Mouse (Mus musculus) hindbrain, embryonic 12.5 days (tissue): ENCODE data around the gene Ncor2. TPM values are rescaled to one million over a fixed set of nuclear protein-coding genes. Genes with fewer than 3 reads are reported as not detected.

Source experiments
- ATAC-seq: fragments of 200-750 bp; cut with Nextera tagmentation; 2 replicates; pipeline ENCODE4 v1.8.0; 2017; ENCODE audit warnings: moderate TSS enrichment; ENCODE audit not compliant: low FRiP score
- H3K27ac ChIP-seq: fragments of 300-500 bp; sonication (generic); 2 replicates; pipeline ENCODE4 v1.5.1; 2016; ENCODE audit warnings: mild to moderate bottlenecking
- H3K27me3 ChIP-seq: fragments of 300-500 bp; sonication (generic); 2 replicates; pipeline ENCODE4 v1.6.1; 2016; ENCODE audit warnings: mild to moderate bottlenecking
- H3K36me3 ChIP-seq: fragments of 300-500 bp; sonication (generic); 2 replicates; pipeline ENCODE4 v1.6.1; 2016; ENCODE audit warnings: mild to moderate bottlenecking
- H3K4me1 ChIP-seq: fragments of 300-500 bp; sonication (generic); 2 replicates; pipeline ENCODE4 v1.6.1; 2016
- H3K4me2 ChIP-seq: fragments of 300-500 bp; sonication (generic); replicated peaks from 2 replicates; pipeline ENCODE4 v1.6.1; 2016; ENCODE audit warnings: mild to moderate bottlenecking
- H3K4me3 ChIP-seq: fragments of 300-500 bp; sonication (generic); 2 replicates; pipeline ENCODE4 v1.5.1; 2016; ENCODE audit warnings: mild to moderate bottlenecking
- H3K9ac ChIP-seq: fragments of 300-500 bp; sonication (generic); 2 replicates; pipeline ENCODE4 v1.6.1; 2016; ENCODE audit warnings: mild to moderate bottlenecking, moderate library complexity
- H3K9me3 ChIP-seq: fragments of 300-500 bp; sonication (generic); replicated peaks from 2 replicates; pipeline ENCODE4 v1.6.1; 2016; ENCODE audit warnings: mild to moderate bottlenecking
- WGBS: fragments of 180-500 bp; shearing (Covaris S2); methylation state at CpG from one replicate; pipeline ENCODE4 v1.1.7; 2016; 5-methylcytosine and 5-hydroxymethylcytosine counted together
- polyA plus RNA-seq: library from polyadenylated mRNA; unstranded; fragments of >200 nt; fragmentation: Nextera tagmentation; extraction: Ambion mirVana; gene quantifications from 2 replicates; pipeline ENCODE4 v1.2.1, GENCODE M21; 2016

Ncor2 gene
- polyA plus RNA-seq, 1 experiment from 2014 or later = 31.0 TPM

DNA sequence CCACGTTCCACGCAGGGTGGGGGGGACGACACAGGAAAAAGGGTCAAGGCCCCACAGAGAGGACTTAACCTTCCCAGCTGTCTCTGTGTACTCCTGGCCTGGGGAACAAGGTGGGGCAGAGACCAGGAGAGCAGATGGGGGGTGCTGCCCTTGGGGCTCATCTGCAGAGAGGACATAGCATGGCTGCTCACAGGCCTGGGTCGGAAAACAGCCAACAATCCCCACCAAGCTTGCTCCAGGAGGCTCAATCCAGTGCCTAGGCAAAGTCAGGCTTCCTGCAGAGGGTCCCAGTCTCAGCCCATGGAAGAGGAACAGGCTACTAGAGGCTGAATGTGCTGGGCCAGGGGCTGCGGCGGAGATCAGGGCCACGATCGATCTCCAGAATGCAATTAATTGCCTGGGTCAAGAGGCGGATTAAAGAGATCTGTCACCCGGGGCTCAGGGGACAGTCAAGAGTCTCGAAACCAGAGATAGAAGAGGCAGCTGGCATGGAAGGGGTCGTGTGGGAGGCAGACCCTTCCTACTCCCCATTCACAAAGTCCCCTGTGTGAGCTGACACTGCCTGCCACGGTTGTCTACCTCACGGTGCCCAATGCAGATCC is 19.1 kb downstream of the Ncor2 start:
- Histone ChIP-seq H3K27me3 (no peaks in the 10 kb centered on the region), H3K27ac (peak overlapping the region; percentile 90), H3K9me3 (no peaks in the 10 kb centered on the region), H3K36me3 (no peaks in the 10 kb centered on the region), H3K4me1 (peaks cover 92% of the 10 kb centered on the region), H3K4me2 (peak overlapping the region; percentile 39), H3K4me3 (no peak overlapping the region), H3K9ac (peak overlapping the region; percentile 38)
- peak; percentile 5; the same call in 1 of the 2 replicates for ATAC-seq
- WGBS = 32% methylated on average over 14 of the region's 14 CpGs

GRCm38 (mm10) chr5:125159293-125159692 is 19.7 kb downstream of the Ncor2 start:
- Histone ChIP-seq H3K27ac (peak overlapping the region; percentile 90), H3K36me3 (no peaks in the 10 kb centered on the region), H3K9me3 (no peaks in the 10 kb centered on the region), H3K27me3 (no peaks in the 10 kb centered on the region), H3K4me1 (peaks cover 92% of the 10 kb centered on the region), H3K4me3 (no peak overlapping the region), H3K9ac (peak overlapping the region; percentile 20; the same call in 1 of the 2 replicates), H3K4me2 (peak overlapping the region; percentile 39)
- 4% methylated on average over 12 of the region's 12 CpGs for WGBS
- ATAC-seq = peak; percentile 74

DNA sequence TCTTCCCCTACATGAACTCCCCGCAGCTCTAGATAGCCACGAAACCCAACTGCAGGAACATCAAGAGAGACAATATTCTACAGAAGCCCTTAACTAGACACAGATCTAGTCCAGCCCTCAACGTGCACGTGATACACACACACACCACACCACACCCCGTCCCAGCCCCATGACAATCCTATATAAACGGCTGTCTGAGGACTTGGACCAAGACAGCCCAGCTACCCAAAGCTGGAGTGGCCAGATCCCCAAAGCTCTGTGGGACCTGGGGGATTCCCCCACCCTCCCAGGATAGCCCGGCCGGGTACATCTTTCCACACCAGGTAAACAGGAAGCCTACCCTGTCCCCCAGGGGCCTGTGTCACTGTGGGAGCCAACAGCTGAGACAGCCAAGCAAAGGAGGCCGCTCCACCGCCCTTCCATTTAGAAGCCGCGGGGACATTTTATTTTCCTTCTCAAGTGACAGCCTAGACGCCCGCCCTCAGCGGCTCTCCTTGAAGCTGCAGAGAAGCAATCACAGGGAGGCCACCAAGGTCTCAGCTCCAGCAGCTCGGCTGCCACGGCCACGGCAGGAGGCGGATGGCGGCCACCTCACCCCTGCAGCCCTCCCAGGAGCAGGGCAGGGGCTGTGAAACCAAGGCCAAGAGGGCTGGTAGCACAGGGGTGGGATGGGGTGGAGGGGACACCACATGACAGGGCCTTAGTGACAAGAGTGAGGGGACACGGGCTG is 20.6 kb downstream of the Ncor2 start:
- peaks cover 92% of the 10 kb centered on the region for H3K4me1 ChIP-seq
- H3K4me3 ChIP-seq = 0 out of 2 replicates have a peak overlapping the region, but pooled peaks have one; percentile 0
- peak; percentile 21 for ATAC-seq
- H3K9me3 ChIP-seq = no peaks in the 10 kb centered on the region
- H3K27me3 ChIP-seq = no peaks in the 10 kb centered on the region
- peak overlapping the region; percentile 39 for H3K4me2 ChIP-seq
- peak overlapping the region; percentile 90 for H3K27ac ChIP-seq
- 13% methylated on average over 21 of the region's 21 CpGs for WGBS
- H3K9ac ChIP-seq = peak overlapping the region; percentile 20
- H3K36me3 ChIP-seq = no peaks in the 10 kb centered on the region

DNA sequence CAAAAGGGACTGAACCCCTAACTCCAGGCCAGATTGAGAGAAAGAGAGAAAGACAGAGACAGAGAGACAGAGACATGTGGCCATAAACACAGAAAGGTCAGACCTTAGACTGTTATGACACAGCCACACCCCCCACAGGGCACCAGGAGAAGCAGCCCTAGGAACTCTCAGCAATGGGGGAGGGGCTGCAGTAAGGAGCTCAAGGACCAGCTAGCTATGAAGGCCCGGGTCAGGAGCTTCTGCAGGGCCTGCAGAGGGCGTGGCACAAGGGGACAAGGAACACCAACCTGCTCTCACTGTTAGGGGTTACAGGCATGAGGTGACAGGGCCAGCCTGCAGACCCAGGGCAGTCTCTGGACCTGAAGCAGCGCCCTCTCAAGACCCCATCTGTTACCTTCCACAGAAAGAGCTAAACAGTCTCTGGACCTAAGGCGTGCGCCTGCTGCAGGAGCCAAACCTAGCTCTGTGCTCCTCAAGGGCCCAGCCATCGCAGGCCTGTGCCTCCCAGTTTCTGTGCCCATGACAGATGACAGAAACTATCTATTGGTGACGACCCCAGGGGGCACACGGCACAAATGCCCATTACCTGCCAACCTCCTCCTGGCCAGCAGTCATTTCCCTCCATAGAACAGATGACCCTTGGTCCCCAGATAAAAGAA is 21.5 kb downstream of the Ncor2 start:
- H3K9me3 ChIP-seq = no peaks in the 10 kb centered on the region
- 0 out of 2 replicates have a peak overlapping the region, but pooled peaks have one; percentile 39 for H3K4me2 ChIP-seq
- H3K36me3 ChIP-seq = no peaks in the 10 kb centered on the region
- H3K4me3 ChIP-seq = no peak overlapping the region
- H3K27me3 ChIP-seq = no peaks in the 10 kb centered on the region
- H3K9ac ChIP-seq = peak overlapping the region; percentile 36; the same call in 1 of the 2 replicates
- 40% methylated on average over 8 of the region's 8 CpGs for WGBS
- ATAC-seq = no peak
- H3K27ac ChIP-seq = peak overlapping the region; percentile 90
- H3K4me1 ChIP-seq = peaks cover 92% of the 10 kb centered on the region

DNA sequence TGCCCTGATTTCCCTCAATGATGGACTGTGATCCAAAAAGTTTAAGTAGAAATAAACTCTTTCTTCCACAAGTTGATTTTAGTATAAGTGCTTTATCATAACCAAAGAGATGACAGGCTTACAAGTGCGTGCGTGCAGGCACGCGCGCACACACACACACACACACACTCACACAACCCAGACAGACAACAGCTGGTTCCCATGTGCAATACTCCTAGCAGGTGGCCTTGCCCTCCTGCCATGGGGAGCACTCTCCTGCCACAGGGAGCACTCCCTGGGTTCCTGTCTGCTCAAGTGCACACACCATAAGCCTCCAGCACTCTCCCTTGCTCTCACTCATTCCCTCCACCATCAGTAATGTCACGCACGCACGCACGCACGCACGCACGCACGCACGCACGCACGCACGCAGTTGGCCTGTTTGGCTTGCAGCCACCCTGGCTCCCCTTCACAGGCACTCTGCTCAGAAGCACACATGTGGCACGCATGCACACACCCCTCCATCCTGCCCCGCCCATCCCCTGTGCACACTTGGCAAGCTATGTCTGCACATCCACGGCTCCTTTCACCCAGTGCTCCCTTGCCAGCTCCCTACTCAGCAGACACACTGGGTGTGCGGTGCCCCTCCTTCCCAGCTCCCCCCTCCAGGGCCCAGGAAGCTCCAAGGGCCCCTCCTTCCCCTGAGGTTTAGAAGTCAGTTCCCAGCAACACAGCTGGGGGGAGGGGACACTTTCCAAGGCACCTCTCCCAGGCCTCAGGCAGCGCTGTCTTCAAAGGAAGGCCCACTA is 22.4 kb downstream of the Ncor2 start:
- Histone ChIP-seq H3K4me3 (no peak overlapping the region), H3K9ac (peak overlapping the region; percentile 36; the same call in 1 of the 2 replicates), H3K36me3 (no peaks in the 10 kb centered on the region), H3K4me2 (0 out of 2 replicates have a peak overlapping the region, but pooled peaks have one; percentile 11), H3K4me1 (peaks cover 93% of the 10 kb centered on the region), H3K27me3 (no peaks in the 10 kb centered on the region), H3K9me3 (no peaks in the 10 kb centered on the region), H3K27ac (peak overlapping the region; percentile 90)
- no peak for ATAC-seq
- 74% methylated on average over 22 of the region's 22 CpGs for WGBS

DNA sequence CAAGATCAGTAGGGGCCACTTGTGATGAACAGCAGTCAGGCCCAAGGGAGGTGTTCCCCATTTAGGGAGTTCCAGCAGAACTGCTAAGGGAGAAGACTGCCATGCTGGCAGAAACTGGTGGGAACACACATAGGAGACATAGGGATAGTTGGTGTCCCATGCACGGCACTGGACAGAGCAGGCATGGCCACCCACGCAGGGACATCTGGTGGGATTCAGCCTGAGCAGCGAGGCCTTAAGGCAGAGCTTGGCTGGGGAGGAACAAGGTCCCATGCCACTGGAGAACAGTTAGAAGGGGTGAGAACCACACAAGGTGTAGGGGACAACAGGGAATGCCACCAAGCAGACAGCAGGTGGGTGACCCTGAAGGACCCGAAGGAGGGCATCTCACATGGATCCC is 23.6 kb downstream of the Ncor2 start:
- no peak overlapping the region for H3K9ac ChIP-seq
- H3K36me3 ChIP-seq = no peaks in the 10 kb centered on the region
- no peak overlapping the region for H3K4me2 ChIP-seq
- peaks cover 96% of the 10 kb centered on the region for H3K4me1 ChIP-seq
- peak overlapping the region; percentile 97 for H3K27ac ChIP-seq
- ATAC-seq = no peak
- H3K9me3 ChIP-seq = no peaks in the 10 kb centered on the region
- WGBS = 84% methylated on average over 4 of the region's 4 CpGs
- no peak overlapping the region for H3K4me3 ChIP-seq
- no peaks in the 10 kb centered on the region for H3K27me3 ChIP-seq

DNA sequence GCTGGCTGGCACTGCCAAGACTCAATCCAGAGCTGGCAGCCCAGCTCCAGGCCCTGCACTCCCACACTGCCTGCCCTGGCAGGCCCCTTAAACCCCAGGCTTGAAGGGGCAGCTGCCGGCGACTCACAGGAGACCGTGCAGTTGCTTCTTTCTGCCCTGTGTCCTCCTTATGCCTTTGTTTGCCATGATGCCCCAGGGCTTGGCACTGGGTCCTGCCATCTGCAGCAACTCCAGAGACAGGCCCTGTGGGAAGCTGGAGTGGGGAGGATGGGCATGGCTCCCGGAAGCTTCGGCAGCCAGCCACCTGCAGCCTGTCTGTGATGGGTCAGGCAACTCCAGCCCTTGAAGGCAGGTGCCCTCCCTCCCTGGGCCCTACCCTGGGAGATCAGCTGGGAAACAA is 24.0 kb downstream of the Ncor2 start:
- H3K4me3 ChIP-seq = no peak overlapping the region
- H3K4me1 ChIP-seq = peaks cover 96% of the 10 kb centered on the region
- no peaks in the 10 kb centered on the region for H3K9me3 ChIP-seq
- no peaks in the 10 kb centered on the region for H3K36me3 ChIP-seq
- H3K9ac ChIP-seq = no peak overlapping the region
- ATAC-seq = no peak
- WGBS = 63% methylated on average over 5 of the region's 5 CpGs
- H3K27ac ChIP-seq = peak overlapping the region; percentile 97
- no peak overlapping the region for H3K4me2 ChIP-seq
- H3K27me3 ChIP-seq = no peaks in the 10 kb centered on the region

DNA sequence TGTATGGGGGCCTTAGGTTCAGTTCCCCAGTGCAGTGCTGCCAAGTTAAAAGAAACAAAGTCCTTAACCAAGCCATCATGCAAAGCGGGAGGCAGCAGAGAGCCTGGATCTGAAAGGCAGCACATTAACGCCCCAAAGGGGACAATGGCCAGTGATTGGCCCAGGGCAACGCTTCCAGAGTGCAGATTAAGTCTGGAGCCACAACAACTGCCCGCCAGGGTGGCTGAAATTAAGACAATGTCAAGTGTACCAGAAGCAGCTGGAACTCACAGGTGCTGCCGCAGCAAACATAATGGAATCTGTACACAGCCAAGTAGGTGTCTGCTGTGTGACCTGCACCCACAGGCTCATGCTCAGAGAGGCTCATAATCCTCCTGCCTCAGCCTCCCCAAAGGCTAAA is 24.8 kb downstream of the Ncor2 start:
- H3K27me3 ChIP-seq = no peaks in the 10 kb centered on the region
- no peaks in the 10 kb centered on the region for H3K36me3 ChIP-seq
- H3K9ac ChIP-seq = no peak overlapping the region
- no peaks in the 10 kb centered on the region for H3K9me3 ChIP-seq
- no peak overlapping the region for H3K4me3 ChIP-seq
- WGBS = 37% methylated on average over 5 of the region's 5 CpGs
- H3K4me2 ChIP-seq = no peak overlapping the region
- H3K27ac ChIP-seq = peak overlapping the region; percentile 97
- no peak for ATAC-seq
- peaks cover 94% of the 10 kb centered on the region for H3K4me1 ChIP-seq

GRCm38 (mm10) chr5:125153201-125153816 is 25.7 kb downstream of the Ncor2 start:
- H3K4me2 ChIP-seq = no peak overlapping the region
- H3K27me3 ChIP-seq = no peaks in the 10 kb centered on the region
- no peak for ATAC-seq
- no peaks in the 10 kb centered on the region for H3K36me3 ChIP-seq
- no peak overlapping the region for H3K9ac ChIP-seq
- H3K27ac ChIP-seq = peak overlapping the region; percentile 97
- H3K4me1 ChIP-seq = peaks cover 94% of the 10 kb centered on the region
- H3K9me3 ChIP-seq = no peaks in the 10 kb centered on the region
- WGBS = 68% methylated on average over 11 of the region's 11 CpGs
- no peak overlapping the region for H3K4me3 ChIP-seq

GRCm38 (mm10) chr5:125151872-125152534 is 27.0 kb downstream of the Ncor2 start:
- Histone ChIP-seq H3K27ac (peak overlapping the region; percentile 97), H3K27me3 (no peaks in the 10 kb centered on the region), H3K36me3 (no peaks in the 10 kb centered on the region), H3K4me3 (no peak overlapping the region), H3K4me2 (peak overlapping the region; percentile 41), H3K4me1 (peaks cover 93% of the 10 kb centered on the region), H3K9ac (peak overlapping the region; percentile 50), H3K9me3 (no peaks in the 10 kb centered on the region)
- peak; percentile 86 for ATAC-seq
- 8% methylated on average over 17 of the region's 17 CpGs for WGBS

DNA sequence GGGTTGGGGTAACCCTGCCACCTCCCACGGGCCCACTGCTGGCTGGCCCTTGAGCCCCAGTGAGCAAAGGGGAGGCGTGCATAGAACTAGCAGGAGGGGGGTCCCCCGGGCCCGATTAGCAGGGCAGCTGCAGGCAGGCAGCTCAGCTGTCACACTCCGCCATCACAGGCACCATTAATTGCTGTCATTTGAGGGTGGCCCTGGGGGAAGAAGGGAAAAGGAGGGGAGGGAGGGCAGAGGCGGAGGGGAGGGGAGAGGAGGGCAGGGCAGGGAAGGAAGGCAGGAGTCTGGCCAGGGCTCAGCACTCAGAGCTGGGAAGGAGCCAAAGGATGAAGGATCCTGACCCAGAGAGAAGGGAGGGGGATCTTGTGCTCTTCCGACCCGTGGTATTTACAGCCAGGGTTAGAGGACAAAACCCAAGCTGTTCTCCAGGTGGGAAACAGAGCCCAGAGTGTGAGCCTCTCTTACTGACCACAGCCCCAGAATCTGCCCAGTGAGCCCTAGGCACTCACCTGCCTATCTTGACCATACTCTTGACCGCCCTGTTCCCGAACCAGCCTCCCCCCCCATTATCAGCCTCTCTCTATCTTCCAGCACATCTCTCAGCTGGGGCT is 28.0 kb downstream of the Ncor2 start:
- H3K36me3 ChIP-seq = no peaks in the 10 kb centered on the region
- peak overlapping the region; percentile 97 for H3K27ac ChIP-seq
- peaks cover 92% of the 10 kb centered on the region for H3K4me1 ChIP-seq
- peak overlapping the region; percentile 49 for H3K9ac ChIP-seq
- 17% methylated on average over 10 of the region's 10 CpGs for WGBS
- peak overlapping the region; percentile 41 for H3K4me2 ChIP-seq
- no peaks in the 10 kb centered on the region for H3K9me3 ChIP-seq
- no peaks in the 10 kb centered on the region for H3K27me3 ChIP-seq
- ATAC-seq = peak; percentile 67
- no peak overlapping the region for H3K4me3 ChIP-seq
